Mouse (Mus musculus) G1E (cell line): Measurements from ENCODE around the gene Vapb.

Experiments
- CTCF ChIP-seq: IDR thresholded peaks from 2 replicates; pipeline ENCODE4 v1.5.1; 2012; ENCODE audit warnings: low read depth, low read length, inconsistent platforms, mixed read lengths
- GATA1 ChIP-seq: IDR thresholded peaks from 2 replicates; pipeline ENCODE4 v1.6.1; 2012; ENCODE audit warnings: borderline replicate concordance, low read length, inconsistent platforms, mixed read lengths
- GATA2 ChIP-seq: IDR thresholded peaks from 2 replicates; pipeline ENCODE4 v1.6.1; 2012; ENCODE audit warnings: low read depth, low read length, inconsistent platforms, borderline replicate concordance
- POLR2AphosphoS5 ChIP-seq: IDR thresholded peaks from 2 replicates; pipeline ENCODE4 v1.6.1; 2012; ENCODE audit warnings: low read depth, low read length, inconsistent platforms; ENCODE audit not compliant: insufficient replicate concordance
- TAL1 ChIP-seq: conservative IDR thresholded peaks from 2 replicates; pipeline ENCODE4 v1.6.1; 2012; ENCODE audit warnings: low read depth, low read length, inconsistent platforms, mixed read lengths

DNA sequence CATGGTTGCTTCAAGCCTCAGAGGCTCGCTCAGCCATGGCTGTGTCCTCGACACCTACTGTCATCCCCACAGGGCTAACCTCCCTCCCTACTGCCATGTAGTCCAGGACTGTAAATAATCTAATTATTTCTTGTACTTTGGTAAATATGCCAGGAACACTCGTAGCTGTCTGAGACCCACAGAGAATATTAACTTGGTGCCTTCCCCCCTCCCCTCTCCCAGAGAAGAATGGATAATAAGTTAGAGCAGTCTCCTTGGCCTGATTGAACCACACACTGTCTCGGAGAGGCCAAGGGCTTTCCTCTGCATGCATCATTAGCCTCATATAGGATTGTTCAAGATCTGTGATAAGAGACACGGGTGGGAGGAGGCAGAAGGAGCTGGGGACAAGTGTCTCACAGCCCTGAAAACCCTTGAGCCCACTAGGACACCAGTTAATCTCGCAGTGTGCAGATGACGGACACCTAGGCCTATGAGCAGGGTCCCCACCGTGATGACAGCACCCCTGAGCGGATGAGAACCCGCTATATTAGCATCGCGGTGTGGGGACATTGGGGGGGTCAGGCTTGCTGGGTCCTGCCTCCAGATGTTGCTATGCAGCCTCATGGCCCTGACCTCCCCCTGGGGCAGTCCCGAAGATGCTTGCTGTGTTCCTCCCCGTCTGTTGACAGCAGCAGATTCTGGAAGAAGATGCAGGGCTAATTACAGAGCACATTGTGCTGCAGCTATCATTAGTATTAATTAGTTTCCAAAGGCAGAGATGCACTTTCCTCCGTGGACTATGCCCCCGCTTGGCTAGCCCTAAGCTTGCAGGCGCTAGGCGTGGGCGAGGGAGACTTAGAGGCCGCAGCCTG, 54.8 kb downstream of the Vapb start:
- TF ChIP-seq CTCF: no peak
- no peak for TF ChIP-seq GATA1
- TF ChIP-seq GATA2: no peak
- TF ChIP-seq POLR2AphosphoS5: no peak
- no peak for TF ChIP-seq TAL1
